Mouse (Mus musculus): ENCODE results near the gene Gigyf1.

The Gigyf1 gene

DNA sequence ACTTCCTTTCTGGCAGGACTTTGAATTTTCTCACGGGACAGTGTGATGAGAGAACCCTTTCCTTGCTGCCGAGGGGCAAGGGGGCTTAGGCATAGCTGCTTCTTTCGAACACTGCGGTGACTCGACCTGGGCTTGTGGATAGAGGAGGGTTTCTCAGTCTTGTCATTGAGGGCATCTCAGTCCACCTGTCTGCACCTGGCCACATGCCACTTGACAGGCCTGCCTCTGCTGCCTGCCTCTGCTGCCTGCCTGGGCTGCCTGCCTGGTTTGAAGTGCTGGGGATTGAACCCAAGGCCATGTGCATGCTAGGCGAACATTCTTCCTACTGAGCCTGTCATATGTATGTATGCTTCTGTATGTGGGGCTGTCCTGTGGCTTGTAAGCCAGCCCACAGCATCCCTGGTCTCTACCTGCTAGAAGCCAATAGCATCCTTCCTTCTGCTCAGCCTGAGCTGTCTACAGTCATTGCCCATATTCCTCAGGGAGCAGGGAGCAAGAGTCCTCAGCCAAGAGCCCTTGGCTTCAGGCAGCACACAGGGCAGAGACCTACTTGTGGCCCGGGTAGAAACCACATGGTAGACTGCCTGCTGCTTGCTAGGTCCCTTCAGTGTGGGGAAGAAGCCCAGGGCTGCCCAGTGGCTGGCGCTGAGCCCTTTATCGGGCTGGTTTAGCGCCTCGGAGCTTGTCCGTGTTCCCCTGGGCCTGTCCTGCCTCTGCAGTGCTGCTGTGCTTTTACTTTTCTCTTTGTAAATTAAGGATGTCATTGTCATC lies 4.2 kb upstream of the Gigyf1 start:
- no peak for DNase-seq (ENCODE audit: low spot score)

DNA sequence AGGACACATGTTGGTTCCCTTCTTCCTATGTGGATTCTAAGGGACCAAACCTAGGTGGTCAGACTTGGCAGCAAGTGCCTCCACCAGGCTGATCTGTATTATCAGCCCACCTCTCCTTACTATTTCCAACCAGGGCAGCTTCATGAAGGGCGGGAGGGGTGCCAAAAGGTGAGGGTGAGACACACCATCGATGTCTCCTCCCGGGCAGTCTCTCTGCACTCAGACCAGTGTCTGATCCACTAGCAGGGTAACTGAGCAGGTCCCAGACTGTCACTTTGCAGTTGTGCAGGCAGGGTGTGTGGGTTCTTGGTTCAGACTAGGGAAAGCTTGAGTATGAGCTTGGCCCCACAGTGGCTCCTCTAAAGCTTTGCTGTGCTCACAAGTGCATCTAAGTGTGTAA lies 3.5 kb upstream of the Gigyf1 start:
- DNase-seq (ENCODE audit: low spot score) = no peak

DNA sequence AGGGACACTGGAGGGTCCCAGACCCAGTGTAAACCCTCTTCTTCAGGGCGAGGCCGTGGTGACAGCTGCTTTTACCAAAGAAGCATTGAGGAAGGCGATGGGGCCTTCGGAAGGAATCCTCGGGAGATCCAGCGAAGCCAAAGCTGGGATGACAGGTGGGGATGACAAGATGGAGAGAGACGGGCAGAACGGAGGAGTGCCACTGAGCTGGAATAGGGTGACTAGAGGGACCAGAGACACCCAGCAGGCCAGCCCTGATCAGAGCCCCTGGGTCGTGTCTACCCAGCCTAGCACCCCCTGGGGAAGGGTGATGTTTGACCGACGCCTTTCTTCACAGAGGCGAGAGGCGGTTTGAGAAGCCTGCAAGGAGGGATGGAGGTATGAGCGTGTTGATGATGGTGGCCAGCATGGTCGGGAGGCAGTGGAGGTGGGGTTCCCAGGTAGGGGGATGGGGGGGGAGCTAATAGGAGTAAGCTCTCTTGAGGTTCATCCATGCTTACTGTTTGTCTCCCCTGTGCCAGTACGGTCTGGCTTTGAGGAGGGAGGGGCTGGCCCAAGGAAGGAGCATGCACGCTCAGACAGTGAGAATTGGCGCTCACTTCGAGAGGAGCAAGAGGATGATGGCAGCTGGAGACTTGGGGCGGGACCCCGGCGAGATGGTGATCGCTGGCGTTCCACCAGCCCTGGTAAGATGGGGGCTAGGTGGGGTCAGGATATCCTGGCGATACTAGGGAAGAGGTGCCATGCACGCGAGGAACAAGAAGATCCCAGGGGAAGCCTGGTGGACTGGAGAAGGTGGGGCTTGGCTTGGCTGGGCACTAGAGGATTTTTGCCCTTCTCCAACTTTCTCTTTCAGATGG lies 1.6 kb downstream of the Gigyf1 start:
- DNase-seq (ENCODE audit: low spot score) = no peak

DNA sequence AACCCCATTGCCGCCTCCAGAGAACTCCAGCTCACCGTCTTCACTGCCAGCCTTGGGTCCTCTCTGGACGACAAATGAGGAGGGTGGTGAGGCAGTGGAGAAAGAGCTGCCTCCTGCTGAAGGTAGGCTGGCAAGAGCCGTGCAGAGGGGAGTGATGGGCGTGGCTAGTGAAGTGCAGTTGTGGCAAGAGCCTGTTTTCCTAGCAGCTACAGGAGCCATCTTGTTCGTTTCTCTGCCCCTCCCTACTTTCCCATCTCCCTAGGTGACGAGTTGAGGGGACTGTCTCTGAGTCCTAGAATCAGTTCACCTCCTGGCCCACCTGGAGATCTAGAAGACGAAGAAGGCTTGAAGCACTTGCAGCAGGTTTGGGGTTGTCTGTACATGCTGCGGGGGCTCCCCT lies 3.5 kb downstream of the Gigyf1 start:
- DNase-seq (ENCODE audit: low spot score) = no peak

DNA sequence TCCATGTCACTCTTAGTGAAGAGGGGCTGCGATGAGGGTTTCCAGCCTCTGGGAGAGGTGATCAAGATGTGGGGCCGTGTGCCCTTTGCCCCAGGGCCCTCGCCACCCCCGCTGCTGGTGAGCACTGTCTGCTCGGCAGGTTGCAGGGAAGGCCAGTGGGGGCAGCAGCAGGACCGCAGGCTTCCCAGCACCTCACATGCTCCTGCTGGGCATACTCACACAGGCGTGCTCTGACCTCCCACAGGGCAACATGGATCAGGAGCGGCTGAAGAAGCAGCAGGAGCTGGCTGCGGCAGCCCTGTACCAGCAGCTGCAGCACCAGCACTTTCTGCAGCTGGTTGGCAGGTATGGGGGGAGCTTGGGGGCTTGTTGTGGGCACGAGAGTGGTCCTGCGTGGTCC lies 4.4 kb downstream of the Gigyf1 start:
- DNase-seq (ENCODE audit: low spot score) = no peak

DNA sequence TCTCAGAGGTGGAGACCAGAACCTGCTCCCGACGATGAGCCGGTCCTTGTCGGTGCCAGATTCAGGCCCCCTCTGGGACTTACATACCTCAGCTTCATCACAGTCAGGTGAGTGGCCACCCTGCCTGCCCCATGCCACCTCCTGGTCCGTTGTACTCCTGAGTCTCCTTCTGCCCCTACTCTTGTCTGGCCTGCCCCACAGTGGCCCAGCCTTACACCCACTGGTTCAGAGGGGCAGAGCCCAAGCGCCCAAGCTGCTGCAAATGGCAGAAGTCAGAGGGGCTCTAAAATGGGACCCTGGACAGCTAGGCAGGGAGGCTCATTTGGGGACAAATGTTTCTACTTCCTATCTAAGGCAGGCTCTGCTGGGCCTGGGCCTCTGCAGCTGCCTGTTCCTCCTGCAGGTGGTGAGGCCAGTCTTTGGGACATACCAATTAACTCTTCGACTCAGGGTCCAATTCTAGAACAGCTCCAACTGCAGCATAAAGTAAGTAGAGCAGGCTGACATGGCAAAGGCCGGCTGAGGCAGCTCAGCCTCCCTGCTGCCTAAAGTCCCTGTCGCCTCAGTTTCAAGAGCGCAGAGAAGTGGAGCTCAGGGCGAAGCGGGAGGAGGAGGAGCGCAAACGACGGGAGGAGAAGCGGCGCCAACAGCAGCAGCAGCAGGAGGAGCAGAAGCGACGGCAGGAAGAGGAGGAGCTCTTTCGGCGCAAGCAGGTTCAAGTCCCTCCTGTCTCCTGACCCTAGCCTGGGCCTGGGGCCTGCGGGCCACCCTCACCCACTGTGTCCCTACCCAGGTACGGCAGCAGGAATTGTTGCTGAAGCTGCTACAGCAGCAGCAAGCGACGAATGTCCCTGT lies 5.3 kb downstream of the Gigyf1 start:
- no peak for DNase-seq (ENCODE audit: low spot score)

DNA sequence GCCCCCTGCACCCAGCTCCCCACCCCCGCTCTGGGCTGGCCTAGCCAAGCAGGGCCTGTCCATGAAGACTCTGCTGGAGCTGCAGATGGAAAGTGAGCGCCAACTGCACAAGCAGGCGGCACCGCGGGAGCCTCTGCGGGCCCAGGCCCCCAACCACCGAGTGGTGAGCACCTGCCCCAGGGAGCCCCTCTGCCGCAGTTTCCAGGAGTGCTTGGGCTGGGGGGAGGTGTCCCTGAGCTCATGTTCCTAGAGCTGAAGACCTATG lies 5.8 kb downstream of the Gigyf1 start:
- no peak for DNase-seq (ENCODE audit: low spot score)

DNA sequence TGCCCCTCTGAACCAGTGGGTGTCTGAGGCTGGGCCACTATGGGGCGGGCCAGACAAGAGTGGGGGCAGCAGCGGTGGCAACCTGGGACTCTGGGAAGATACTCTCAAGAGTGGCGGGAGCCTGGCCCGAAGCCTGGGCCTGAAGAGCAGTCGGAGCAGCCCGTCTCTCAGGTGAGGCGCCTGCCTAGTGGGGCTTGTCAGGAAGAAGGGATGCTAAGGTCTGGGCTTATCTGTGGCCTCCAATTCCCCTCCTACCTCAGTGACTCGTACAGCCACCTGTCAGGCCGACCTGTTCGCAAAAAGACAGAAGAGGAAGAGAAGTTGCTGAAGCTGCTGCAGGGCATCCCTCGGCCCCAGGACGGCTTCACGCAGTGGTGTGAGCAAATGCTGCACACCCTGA lies 6.3 kb downstream of the Gigyf1 start:
- DNase-seq (ENCODE audit: low spot score) = no peak

DNA sequence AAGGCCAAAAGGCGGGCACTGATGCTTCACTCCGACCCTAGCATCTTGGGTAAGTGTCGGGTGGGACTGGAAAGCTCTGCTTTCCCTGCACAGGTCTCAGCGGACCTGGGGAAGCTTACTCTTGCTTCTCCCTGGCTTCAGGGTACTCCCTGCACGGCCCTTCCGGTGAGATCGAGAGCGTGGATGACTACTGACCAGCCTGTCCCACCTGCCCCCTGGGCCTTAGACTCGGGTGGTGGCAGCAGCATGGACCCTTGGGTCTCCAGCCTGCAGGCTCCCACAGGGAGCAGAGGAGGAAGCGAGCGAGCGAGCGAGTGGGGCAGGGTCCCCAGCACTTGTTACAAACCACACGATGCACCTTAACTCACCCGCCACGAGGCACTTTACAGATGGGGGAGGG lies 7.2 kb downstream of the Gigyf1 start:
- no peak for DNase-seq (ENCODE audit: low spot score)

DNA sequence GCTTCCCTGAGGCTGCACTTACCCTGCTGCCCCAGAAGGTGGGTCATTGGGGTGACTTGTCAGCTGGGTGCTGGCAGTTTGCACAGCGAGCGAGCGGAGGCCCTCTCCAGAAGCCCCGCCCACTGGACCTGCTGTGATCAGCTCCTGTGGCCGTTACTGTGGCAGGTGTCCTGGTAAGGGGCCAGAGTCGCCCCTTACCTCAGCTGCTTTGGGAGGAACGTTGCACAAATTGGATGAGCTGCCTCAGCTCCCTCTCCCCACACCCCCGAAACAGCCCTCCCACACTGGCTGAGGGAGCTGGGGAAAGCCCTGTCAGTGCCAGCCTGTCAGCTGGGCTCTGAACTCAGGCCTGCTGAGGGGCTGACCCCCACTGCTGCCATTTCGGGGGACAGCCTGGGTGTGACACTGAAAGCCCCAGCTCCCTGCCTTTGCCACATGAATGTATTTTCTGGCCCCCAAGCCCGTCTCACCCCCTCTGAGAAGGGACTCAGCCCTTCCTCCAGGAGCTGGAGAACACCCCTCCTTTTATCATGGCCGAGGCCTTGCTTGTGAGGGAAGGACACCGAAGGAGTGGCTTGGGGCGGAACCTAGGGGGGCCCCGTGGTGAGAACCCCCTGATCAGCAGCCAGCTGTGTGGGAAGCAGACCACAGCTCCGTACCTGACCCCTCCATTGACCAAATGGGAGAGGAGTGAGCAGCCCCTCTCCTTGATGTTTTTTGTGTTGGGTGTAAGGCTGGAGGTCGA lies 8.0 kb downstream of the Gigyf1 start:
- no peak for DNase-seq (ENCODE audit: low spot score)

DNA sequence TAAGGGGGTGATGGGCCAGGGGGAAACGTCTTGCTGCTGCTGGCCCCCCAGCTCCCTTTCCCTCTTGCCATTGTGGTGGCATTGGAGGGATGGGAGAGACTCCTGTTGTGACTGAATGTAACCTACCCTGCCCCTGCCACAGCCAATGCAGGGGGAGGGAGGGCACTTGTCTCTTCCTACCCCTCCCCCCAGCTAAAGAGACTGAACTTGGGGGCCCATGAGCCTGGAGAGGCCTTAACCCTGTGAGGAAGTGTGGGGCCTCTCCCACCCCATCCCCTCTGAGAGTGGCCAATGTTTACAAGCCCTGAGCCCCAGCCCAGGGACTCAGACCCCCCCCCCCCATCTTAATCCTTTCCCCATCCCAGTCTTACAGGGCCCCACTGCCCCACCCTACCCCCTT lies 9.1 kb downstream of the Gigyf1 start:
- DNase-seq (ENCODE audit: low spot score) = no peak

DNA sequence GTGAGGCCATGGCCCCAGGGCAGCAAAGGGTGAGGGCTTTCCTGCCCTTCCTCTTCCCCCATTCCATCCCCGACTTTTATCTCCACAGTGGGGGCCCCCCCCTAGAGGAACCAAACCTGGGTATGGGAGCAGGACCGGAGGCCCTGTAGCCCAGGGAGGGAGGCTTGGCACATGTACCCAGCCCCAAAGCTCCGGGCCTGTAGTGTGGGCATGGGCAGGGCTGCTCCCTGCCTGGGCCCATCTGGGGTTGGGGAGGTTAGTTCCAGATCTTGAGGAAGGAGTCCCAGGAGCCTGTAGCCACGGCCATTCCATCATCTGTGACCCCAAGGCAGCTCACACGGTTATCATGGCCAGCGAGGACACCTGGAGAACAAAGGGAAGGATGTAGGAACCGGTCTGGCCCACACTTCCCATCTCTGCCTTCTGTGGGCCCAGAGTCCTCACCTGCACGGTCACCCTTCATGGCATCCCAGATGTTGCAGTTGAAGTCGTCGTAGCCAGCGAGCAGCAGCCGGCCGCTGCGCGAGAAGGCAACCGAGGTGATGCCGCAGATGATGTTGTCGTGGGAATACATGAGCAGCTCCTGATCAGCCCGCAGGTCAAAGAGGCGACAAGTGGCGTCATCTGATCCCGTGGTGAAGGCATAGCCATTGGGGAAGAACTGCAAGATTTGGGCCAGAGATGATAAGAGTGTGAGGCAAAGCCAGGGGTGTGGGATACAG lies 10.1 kb downstream of the Gigyf1 start:
- no peak for DNase-seq (ENCODE audit: low spot score)

DNA sequence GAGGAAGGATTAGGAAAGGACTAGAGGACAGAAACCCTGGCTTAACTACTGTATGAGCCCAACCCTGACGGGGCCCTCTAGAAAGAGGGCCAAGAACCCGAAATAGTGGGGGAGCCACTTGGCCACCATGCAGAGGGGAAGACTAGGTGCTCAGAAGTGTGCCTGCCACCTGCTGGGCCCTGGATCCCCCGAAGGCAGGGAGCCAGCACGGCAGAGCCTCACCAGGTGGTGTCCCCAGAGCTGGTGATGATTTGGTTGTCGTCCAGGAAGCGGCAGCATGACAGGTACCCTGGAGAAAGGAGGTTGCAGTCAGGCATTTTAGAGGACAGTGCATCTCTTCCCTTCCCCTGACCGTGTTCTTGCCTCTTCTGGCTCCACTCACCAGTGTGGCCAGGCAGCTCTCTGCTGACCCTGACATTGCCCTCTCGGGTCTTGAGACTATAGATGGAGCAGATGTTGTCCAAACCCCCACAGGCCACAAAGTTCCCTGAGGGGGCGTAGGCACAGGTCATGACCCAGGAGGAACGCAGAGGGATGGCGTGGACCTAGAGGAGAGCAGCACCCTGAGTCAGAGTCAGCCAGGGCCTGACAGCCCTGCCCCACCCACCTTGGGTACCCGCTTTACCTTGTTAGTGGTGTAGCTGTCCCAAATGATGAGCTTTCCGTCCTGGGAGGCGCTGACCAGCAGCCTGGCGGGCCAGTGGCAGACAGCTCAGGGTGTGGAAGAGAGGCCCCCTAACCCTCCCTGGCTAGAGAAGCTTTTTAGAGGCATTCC lies 11.1 kb downstream of the Gigyf1 start:
- DNase-seq (ENCODE audit: low spot score) = no peak

DNA sequence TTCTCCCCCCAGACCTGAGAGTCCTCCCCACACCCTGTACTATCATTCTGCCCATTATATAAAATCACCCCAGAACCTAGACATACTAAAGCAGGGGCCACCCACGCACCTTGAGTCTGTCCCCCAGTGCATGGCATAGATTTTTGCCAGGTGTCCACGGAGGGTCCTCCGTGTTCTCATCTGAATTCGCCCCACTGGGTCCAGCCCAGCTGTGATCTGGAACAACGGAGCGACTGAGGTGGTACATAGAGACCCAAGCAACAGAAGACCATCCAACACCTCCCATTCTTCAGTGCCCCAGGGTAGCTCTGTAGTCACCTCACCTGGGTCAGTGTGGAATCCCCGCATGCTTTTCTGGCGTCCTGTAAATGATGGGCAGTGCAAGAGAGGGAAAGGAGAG lies 11.7 kb downstream of the Gigyf1 start:
- DNase-seq (ENCODE audit: low spot score) = no peak

DNA sequence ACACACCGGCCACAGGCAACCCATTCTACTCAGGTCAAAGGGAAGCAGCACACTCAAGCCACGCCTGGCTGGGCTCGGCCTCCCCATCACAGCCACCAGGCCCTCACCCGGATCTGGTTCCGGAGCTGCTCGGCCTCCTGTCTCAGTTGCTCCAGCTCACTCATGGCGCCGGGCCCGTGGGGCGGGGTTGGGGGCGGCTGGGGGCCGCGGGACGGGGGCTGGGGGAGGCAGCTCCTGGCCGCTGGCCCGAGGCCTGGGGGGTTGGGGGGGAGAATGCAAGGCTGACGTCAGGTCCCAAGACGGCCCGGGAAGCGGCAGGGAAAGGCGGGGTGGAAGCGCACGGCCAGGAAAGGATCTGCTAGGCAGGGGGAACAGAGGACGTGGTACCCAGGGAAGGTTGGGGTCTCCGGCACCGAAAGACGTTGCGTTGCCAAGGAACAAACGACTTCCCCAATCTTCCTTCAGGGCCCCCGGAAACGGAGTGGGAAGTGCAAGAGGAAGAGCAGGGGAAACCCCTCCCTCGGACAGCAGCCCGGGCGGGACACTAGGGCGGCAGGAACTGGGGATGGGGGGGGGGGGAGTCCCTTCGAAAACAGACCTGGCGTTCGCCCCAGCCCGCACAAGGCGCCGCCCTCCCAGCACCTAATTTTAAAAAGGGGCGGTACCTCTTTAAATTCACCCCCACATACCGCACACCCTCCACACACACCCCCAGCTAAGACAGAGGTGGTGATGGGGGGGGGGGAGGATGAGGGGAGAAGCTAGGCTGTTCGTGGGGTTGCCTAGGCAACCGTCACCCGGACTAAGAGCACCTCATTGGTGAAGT lies 12.5 kb downstream of the Gigyf1 start:
- peak; percentile 61 for DNase-seq (ENCODE audit: low spot score)

DNA sequence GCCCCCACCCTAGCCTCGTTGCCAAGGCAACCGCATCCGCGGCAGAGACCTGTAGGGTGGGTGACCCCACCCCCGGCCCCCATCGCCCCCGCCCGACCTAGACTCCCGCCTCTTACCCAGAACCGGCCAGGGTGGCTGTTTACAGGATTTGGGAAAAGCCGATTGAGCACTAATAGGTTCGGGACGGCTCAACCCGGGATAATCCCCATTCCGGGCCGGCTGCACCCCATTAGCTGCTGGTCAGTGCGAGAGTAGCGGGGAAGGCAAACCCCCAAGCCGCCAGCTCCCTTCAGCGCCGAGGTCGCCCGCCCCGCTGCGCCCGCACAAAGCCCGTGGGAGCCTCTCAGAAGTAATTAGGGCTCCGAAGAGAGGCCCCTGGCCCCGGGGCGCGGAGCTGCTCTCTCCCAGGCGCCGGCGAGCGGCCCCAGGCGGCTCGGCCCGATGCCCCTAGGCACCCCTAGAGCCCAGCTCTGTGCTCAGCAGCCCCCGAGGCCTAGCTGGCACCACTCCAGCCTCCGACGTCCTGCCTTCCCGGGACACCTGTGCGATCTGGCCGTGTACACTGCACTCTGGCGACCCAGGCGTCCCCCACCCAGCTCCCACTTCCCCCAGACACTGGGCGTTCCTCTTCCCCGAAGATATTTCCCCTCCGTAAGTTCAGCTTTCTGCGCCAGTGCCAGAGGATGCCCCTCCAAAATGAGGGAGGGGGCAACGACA lies 13.2 kb downstream of the Gigyf1 start:
- DNase-seq (ENCODE audit: low spot score) = no peak

DNA sequence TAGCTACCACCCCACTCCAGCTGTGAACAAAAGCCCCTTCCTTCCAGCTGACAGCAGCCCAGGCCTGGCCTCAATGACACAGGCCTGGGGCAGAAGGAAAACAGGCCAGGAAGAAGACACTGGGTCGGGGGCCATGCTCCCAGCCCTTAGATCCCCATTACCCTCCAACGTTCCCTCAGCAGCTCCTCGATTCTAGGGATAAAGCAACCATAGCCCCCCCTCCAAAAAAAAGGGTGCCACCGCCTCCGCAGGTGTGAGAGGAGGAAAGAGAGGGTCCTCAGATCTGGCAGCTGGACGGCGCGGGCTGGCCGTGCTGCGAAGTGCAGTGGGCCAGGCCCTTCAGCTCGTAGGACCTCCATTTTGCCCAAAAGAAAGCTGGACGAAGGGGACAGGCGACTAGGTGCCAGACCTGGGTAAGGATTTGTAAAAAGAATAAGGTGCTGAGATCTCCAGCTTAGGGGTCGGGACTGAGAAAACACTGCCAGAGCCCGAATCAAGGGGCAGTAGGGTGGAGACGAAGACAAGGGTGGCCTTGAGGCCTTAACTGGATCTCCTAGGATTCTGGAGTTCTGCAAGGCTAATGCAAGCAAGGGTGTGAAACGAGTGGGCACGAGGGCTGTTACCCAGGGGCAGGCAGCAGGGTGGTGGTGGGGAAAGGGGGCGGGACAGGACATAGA lies 13.9 kb downstream of the Gigyf1 start:
- DNase-seq (ENCODE audit: low spot score) = no peak

DNA sequence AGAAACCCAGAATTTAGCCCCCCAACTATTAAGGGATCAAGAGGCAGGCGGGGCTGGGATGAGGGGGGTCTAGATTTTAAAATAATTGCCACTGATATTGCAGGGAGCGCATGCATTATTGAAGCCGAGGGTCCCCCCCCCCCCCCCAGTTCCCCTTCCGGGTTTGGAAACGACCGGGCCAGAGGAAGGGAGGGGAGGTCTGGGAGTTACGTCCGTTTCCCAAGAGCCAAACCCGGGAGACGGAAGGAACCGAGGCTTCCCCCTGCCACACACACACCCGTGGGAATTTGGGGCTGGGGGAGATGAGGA lies 14.4 kb downstream of the Gigyf1 start:
- DNase-seq (ENCODE audit: low spot score) = no peak
